Mouse (Mus musculus): ENCODE data around the gene Adcy5. TPM values are rescaled to one million over a fixed set of nuclear protein-coding genes. Genes with fewer than 3 reads are reported as not detected.

The Adcy5 gene
- polyA plus RNA-seq, 1 experiment from 2014 or later = 2.8 TPM

- WGBS = 64% methylated on average over 6 of the region's 6 CpGs
These were observed 62.3 kb downstream of the Adcy5 start for GRCm38 (mm10) chr16:35216826-35217491.

GRCm38 (mm10) chr16:35220412-35220811 lies 65.7 kb downstream of the Adcy5 start:
- ATAC-seq (ENCODE audit: low FRiP score) = no peak
- Histone ChIP-seq H3K4me1 (peaks cover 4% of the 10 kb centered on the region; the same call in 1 of the 2 replicates), H3K9me3 (no peaks in the 10 kb centered on the region), H3K36me3 (replicated peaks) (no peaks in the 10 kb centered on the region), H3K27me3 (no peaks in the 10 kb centered on the region), H3K4me2 (no peak overlapping the region), H3K4me3 (replicated peaks) (no peak overlapping the region), H3K27ac (no peak overlapping the region), H3K9ac (no peak overlapping the region)
- 74% methylated on average over 5 of the region's 5 CpGs for WGBS

More at GRCm38 (mm10) chr16:35216826-35217491, 62.3 kb downstream of the Adcy5 start:
- ATAC-seq (ENCODE audit: low FRiP score) = no peak
- Histone ChIP-seq H3K4me2 (no peak overlapping the region), H3K27me3 (no peaks in the 10 kb centered on the region), H3K4me3 (replicated peaks) (no peak overlapping the region), H3K4me1 (peaks cover 4% of the 10 kb centered on the region; the same call in 1 of the 2 replicates), H3K27ac (no peak overlapping the region), H3K9me3 (no peaks in the 10 kb centered on the region), H3K36me3 (replicated peaks) (no peaks in the 10 kb centered on the region), H3K9ac (no peak overlapping the region)

- Histone ChIP-seq H3K9ac (no peak overlapping the region), H3K4me2 (no peak overlapping the region), H3K27me3 (no peaks in the 10 kb centered on the region), H3K27ac (no peak overlapping the region), H3K4me1 (no peaks in the 10 kb centered on the region), H3K36me3 (replicated peaks) (no peaks in the 10 kb centered on the region), H3K9me3 (no peaks in the 10 kb centered on the region), H3K4me3 (replicated peaks) (no peak overlapping the region)
- WGBS = 62% methylated on average over 4 of the region's 4 CpGs
- no peak for ATAC-seq (ENCODE audit: low FRiP score)
These were observed 66.9 kb downstream of the Adcy5 start for GRCm38 (mm10) chr16:35221581-35221980.

- Histone ChIP-seq H3K27ac (no peak overlapping the region), H3K36me3 (replicated peaks) (no peaks in the 10 kb centered on the region), H3K4me2 (no peak overlapping the region), H3K4me3 (replicated peaks) (no peak overlapping the region), H3K9me3 (no peaks in the 10 kb centered on the region), H3K27me3 (no peaks in the 10 kb centered on the region), H3K9ac (no peak overlapping the region), H3K4me1 (no peaks in the 10 kb centered on the region)
- WGBS = 78% methylated on average over 4 of the region's 4 CpGs
- no peak for ATAC-seq (ENCODE audit: low FRiP score)
These were observed 69.3 kb downstream of the Adcy5 start for GRCm38 (mm10) chr16:35223930-35224329.

- WGBS = 87% methylated on average over 14 of the region's 14 CpGs
- H3K4me3 ChIP-seq (replicated peaks) = no peak overlapping the region
- no peaks in the 10 kb centered on the region for H3K27me3 ChIP-seq
- no peak for ATAC-seq (ENCODE audit: low FRiP score)
- H3K36me3 ChIP-seq (replicated peaks) = no peaks in the 10 kb centered on the region
- no peak overlapping the region for H3K9ac ChIP-seq
- H3K4me1 ChIP-seq = peaks cover 4% of the 10 kb centered on the region
- no peak overlapping the region for H3K4me2 ChIP-seq
- no peak overlapping the region for H3K27ac ChIP-seq
- no peaks in the 10 kb centered on the region for H3K9me3 ChIP-seq
These were observed 70.0 kb downstream of the Adcy5 start for GRCm38 (mm10) chr16:35224716-35225115.

- no peak for ATAC-seq (ENCODE audit: low FRiP score)
These were observed 74.9 kb downstream of the Adcy5 start for GRCm38 (mm10) chr16:35229582-35229981.

GRCm38 (mm10) chr16:35232153-35232750 lies 77.6 kb downstream of the Adcy5 start:
- Histone ChIP-seq H3K9ac (no peak overlapping the region), H3K36me3 (replicated peaks) (no peaks in the 10 kb centered on the region), H3K4me2 (no peak overlapping the region), H3K27ac (no peak overlapping the region), H3K4me1 (peaks cover 22% of the 10 kb centered on the region), H3K27me3 (no peaks in the 10 kb centered on the region), H3K4me3 (replicated peaks) (no peak overlapping the region), H3K9me3 (no peaks in the 10 kb centered on the region)
- 33% methylated on average over 14 of the region's 14 CpGs for WGBS
- ATAC-seq (ENCODE audit: low FRiP score) = no peak

More at GRCm38 (mm10) chr16:35229582-35229981, 74.9 kb downstream of the Adcy5 start:
- no peak overlapping the region for H3K4me2 ChIP-seq
- H3K4me1 ChIP-seq = peaks cover 21% of the 10 kb centered on the region
- no peaks in the 10 kb centered on the region for H3K36me3 ChIP-seq (replicated peaks)
- H3K27ac ChIP-seq = no peak overlapping the region
- H3K4me3 ChIP-seq (replicated peaks) = no peak overlapping the region
- 58% methylated on average over 11 of the region's 11 CpGs for WGBS
- no peaks in the 10 kb centered on the region for H3K27me3 ChIP-seq
- no peaks in the 10 kb centered on the region for H3K9me3 ChIP-seq
- no peak overlapping the region for H3K9ac ChIP-seq

- 80% methylated on average over 4 of the region's 4 CpGs for WGBS
- H3K36me3 ChIP-seq (replicated peaks) = no peaks in the 10 kb centered on the region
These were observed 78.7 kb downstream of the Adcy5 start for GRCm38 (mm10) chr16:35233329-35233728.

GRCm38 (mm10) chr16:35237091-35237490 lies 82.4 kb downstream of the Adcy5 start:
- Histone ChIP-seq H3K27me3 (no peaks in the 10 kb centered on the region), H3K9ac (no peak overlapping the region), H3K4me1 (peaks cover 30% of the 10 kb centered on the region), H3K4me2 (no peak overlapping the region), H3K4me3 (replicated peaks) (no peak overlapping the region), H3K9me3 (no peaks in the 10 kb centered on the region), H3K27ac (no peak overlapping the region), H3K36me3 (replicated peaks) (no peaks in the 10 kb centered on the region)
- WGBS = 76% methylated on average over 7 of the region's 7 CpGs
- ATAC-seq (ENCODE audit: low FRiP score) = no peak

More at GRCm38 (mm10) chr16:35233329-35233728, 78.7 kb downstream of the Adcy5 start:
- Histone ChIP-seq H3K9me3 (no peaks in the 10 kb centered on the region), H3K27ac (no peak overlapping the region), H3K27me3 (no peaks in the 10 kb centered on the region), H3K9ac (no peak overlapping the region), H3K4me2 (no peak overlapping the region), H3K4me3 (replicated peaks) (no peak overlapping the region), H3K4me1 (peaks cover 25% of the 10 kb centered on the region)
- ATAC-seq (ENCODE audit: low FRiP score) = no peak

GRCm38 (mm10) chr16:35239318-35239965 lies 84.8 kb downstream of the Adcy5 start:
- H3K9ac ChIP-seq = no peak overlapping the region
- no peaks in the 10 kb centered on the region for H3K9me3 ChIP-seq

GRCm38 (mm10) chr16:35239966-35240730 lies 85.5 kb downstream of the Adcy5 start:
- Histone ChIP-seq H3K9me3 (no peaks in the 10 kb centered on the region), H3K27ac (no peak overlapping the region), H3K9ac (no peak overlapping the region), H3K27me3 (no peaks in the 10 kb centered on the region), H3K4me3 (replicated peaks) (no peak overlapping the region), H3K4me1 (peaks cover 16% of the 10 kb centered on the region), H3K4me2 (no peak overlapping the region), H3K36me3 (replicated peaks) (no peaks in the 10 kb centered on the region)
- no peak for ATAC-seq (ENCODE audit: low FRiP score)
- WGBS = 85% methylated on average over 4 of the region's 4 CpGs

More at GRCm38 (mm10) chr16:35239318-35239965, 84.8 kb downstream of the Adcy5 start:
- 62% methylated on average over 12 of the region's 12 CpGs for WGBS
- Histone ChIP-seq H3K4me3 (replicated peaks) (no peak overlapping the region), H3K27me3 (no peaks in the 10 kb centered on the region), H3K36me3 (replicated peaks) (no peaks in the 10 kb centered on the region), H3K4me2 (no peak overlapping the region), H3K27ac (no peak overlapping the region), H3K4me1 (peaks cover 16% of the 10 kb centered on the region)
- ATAC-seq (ENCODE audit: low FRiP score) = no peak

- H3K4me2 ChIP-seq = no peak overlapping the region
- no peak overlapping the region for H3K27ac ChIP-seq
- 0 out of 2 replicates have a peak, but pooled peaks cover 5% of the 10 kb centered on the region for H3K4me1 ChIP-seq
- no peaks in the 10 kb centered on the region; the same call in 1 of the 2 replicates for H3K27me3 ChIP-seq
- no peak overlapping the region for H3K4me3 ChIP-seq (replicated peaks)
- ATAC-seq (ENCODE audit: low FRiP score) = no peak
- no peaks in the 10 kb centered on the region for H3K9me3 ChIP-seq
- no peak overlapping the region for H3K9ac ChIP-seq
- H3K36me3 ChIP-seq (replicated peaks) = no peaks in the 10 kb centered on the region
- 51% methylated on average over 3 of the region's 3 CpGs for WGBS
These were observed 92.7 kb downstream of the Adcy5 start for GRCm38 (mm10) chr16:35247364-35247763.

Measured in forebrain, embryonic 12.5 days (tissue).